Mouse (Mus musculus) lung, postnatal 10 days (tissue): ENCODE results near the gene Prkcz.
A peak's percentile ranks its signal among the peaks of the same experiment; 100 is the strongest.

ENCODE experiments used
- DNase-seq: peaks from one replicate; pipeline ENCODE4 v3.0.0; 2021

Gene Prkcz

GRCm38 (mm10) chr4:155239494-155239893 is 121.7 kb downstream of the Prkcz start:
- no peak for DNase-seq

- peak; percentile 83 for DNase-seq
Measured at GRCm38 (mm10) chr4:155238276-155238675, 122.9 kb downstream of the Prkcz start.

- DNase-seq: peak; percentile 72
Measured at GRCm38 (mm10) chr4:155236737-155237385, 124.3 kb downstream of the Prkcz start.

GRCm38 (mm10) chr4:155235311-155236119 is 125.6 kb downstream of the Prkcz start:
- peak; percentile 97 for DNase-seq

GRCm38 (mm10) chr4:155234371-155235310 is 126.5 kb downstream of the Prkcz start:
- DNase-seq: peak; percentile 76

- DNase-seq: peak; percentile 92
Measured at GRCm38 (mm10) chr4:155233878-155234277, 127.3 kb downstream of the Prkcz start.

GRCm38 (mm10) chr4:155228461-155228860 is 132.7 kb downstream of the Prkcz start:
- no peak for DNase-seq

- DNase-seq: no peak
Measured at GRCm38 (mm10) chr4:155227986-155228385, 133.2 kb downstream of the Prkcz start.

GRCm38 (mm10) chr4:155225918-155226317 is 135.2 kb downstream of the Prkcz start:
- no peak for DNase-seq

GRCm38 (mm10) chr4:155223594-155224528 is 137.3 kb downstream of the Prkcz start:
- DNase-seq: no peak

GRCm38 (mm10) chr4:155222841-155223593 is 138.1 kb downstream of the Prkcz start:
- peak; percentile 98 for DNase-seq

GRCm38 (mm10) chr4:155222552-155222840 is 138.7 kb downstream of the Prkcz start, which contains the start of gene Ski:
Gene Ski, minus strand, starts transcription at chr4:155222592.
- no peak for DNase-seq

GRCm38 (mm10) chr4:155221599-155222551 is 139.3 kb downstream of the Prkcz start:
- peak; percentile 82 for DNase-seq

- no peak for DNase-seq
Measured at GRCm38 (mm10) chr4:155221106-155221505, 140.1 kb downstream of the Prkcz start.

GRCm38 (mm10) chr4:155220213-155221100 is 140.7 kb downstream of the Prkcz start:
- no peak for DNase-seq

- no peak for DNase-seq
Measured at GRCm38 (mm10) chr4:155219271-155220212, 141.6 kb downstream of the Prkcz start.

GRCm38 (mm10) chr4:155218104-155218732 is 142.9 kb downstream of the Prkcz start:
- DNase-seq: no peak
